Mouse (Mus musculus): ENCODE results near the gene Zfp511. TPM values are rescaled to one million over a fixed set of nuclear protein-coding genes. Genes with fewer than 3 reads are reported as not detected.

Gene Zfp511
- polyA plus RNA-seq, 1 experiment from 2014 or later = 52.5 TPM

DNA sequence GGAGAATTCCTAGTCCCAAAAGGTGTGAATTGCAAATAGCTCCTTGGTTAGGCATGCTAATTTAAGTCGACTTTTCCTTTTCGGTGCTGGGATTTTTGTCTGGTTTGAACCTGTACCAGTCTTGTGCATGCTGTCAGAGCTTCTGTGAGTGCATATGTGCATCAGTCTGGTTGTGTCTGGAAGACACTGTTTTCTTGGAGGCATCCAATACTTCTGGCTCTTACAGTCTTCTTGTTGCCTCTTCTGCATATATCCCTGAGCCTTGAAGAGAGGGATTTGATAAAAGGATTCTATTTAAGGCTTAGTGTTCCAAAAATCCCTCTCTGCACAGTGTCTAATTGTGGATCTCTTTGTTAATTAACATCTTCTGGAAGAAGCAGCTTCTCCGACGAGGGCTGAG is 17.9 kb downstream of the Zfp511 start:
- no peak for ATAC-seq (ENCODE audit: low FRiP score)
- H3K4me2 ChIP-seq = no peak overlapping the region
- H3K9me3 ChIP-seq = no peaks in the 10 kb centered on the region
- 84% methylated on average over 4 of the region's 4 CpGs for WGBS
- H3K27me3 ChIP-seq = peaks cover 42% of the 10 kb centered on the region
- no peak overlapping the region for H3K27ac ChIP-seq
- peaks cover 47% of the 10 kb centered on the region for H3K4me1 ChIP-seq (replicated peaks)
- no peak overlapping the region for H3K4me3 ChIP-seq
- no peak overlapping the region for H3K9ac ChIP-seq
- H3K36me3 ChIP-seq = no peaks in the 10 kb centered on the region

DNA sequence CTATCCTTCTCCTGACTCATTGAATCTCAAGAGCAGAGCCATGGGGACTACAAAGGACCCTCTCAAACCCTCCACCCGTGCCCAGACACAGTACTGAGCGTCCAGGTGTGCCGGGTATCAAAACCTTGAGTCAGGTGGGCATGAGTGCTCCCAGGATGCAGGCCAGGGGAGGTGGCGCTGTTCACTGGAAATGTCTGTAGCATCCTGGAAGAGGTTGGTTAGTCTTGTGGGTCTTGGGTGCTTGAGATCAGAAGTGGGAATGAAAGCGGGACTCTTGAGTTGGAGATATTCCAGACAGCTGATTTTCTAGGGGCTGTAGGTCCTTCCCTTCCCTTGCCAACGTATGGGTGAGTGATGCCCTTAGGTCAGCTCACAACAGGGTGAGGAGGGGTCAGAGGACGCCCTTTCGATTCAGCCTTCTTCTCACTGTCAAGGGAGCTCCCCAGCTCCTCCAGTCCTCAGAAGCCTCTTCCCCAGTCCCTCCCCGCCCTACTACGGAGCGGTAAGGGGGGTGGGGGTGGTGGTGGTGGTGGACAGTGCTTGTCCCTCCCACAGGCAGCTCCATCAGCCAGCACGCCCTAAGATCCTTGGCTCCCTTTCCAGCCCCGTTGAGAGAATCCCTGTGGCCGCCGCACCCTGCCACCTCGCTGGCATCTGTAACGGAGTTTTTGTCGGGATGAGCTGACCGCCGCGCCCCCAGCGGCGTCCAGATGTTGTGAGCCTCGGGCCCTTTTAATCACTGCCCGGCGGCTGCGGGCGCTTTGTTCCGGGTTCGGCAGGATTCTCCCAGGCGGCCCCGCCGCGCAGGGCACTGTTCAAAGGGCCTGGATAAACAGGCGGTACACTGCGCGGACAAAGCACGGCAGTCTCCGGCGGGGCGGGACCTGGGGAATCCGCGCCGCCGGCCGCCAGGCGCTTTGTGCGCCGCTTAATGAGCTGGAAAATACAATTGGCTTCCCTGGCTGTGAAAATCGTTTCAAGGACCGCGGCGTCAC is 21.5 kb downstream of the Zfp511 start:
- peaks cover 64% of the 10 kb centered on the region for H3K4me1 ChIP-seq (replicated peaks)
- no peaks in the 10 kb centered on the region for H3K36me3 ChIP-seq
- peak overlapping the region; percentile 85 for H3K9ac ChIP-seq
- H3K4me3 ChIP-seq = peak overlapping the region; percentile 51
- H3K27ac ChIP-seq = peak overlapping the region; percentile 96
- ATAC-seq (ENCODE audit: low FRiP score) = peak; percentile 74
- H3K9me3 ChIP-seq = no peaks in the 10 kb centered on the region
- peak overlapping the region; percentile 74 for H3K4me2 ChIP-seq
- WGBS = 2% methylated on average over 53 of the region's 53 CpGs
- peaks cover 26% of the 10 kb centered on the region for H3K27me3 ChIP-seq

DNA sequence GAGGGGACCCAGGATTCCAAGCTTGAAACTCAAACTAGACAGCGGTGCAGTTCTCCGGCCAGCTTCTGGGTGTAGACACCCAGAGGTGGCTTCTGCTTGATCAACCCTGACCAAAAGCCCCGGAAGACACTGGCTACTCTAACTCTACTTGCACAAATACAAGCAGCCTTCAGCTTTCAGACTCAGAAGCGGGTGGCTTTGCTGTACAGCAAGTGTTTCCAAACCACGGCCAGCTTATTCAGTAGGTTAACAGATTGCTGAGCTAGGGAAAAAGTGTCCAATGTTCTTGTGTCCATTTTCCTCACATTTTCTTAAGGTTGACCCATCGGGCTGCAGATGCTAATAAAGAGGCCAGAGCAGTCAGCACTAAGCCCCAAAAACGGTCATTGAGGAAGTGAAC is 22.3 kb downstream of the Zfp511 start:
- ATAC-seq (ENCODE audit: low FRiP score) = 0 out of 2 replicates have a peak, but pooled peaks have one; percentile 2
- peak overlapping the region; percentile 51 for H3K4me3 ChIP-seq
- no peaks in the 10 kb centered on the region for H3K9me3 ChIP-seq
- WGBS = 6% methylated on average over 7 of the region's 7 CpGs
- peak overlapping the region; percentile 74 for H3K4me2 ChIP-seq
- H3K9ac ChIP-seq = peak overlapping the region; percentile 85
- peak overlapping the region; percentile 96 for H3K27ac ChIP-seq
- H3K4me1 ChIP-seq (replicated peaks) = peaks cover 66% of the 10 kb centered on the region
- no peaks in the 10 kb centered on the region for H3K36me3 ChIP-seq
- peaks cover 21% of the 10 kb centered on the region for H3K27me3 ChIP-seq

DNA sequence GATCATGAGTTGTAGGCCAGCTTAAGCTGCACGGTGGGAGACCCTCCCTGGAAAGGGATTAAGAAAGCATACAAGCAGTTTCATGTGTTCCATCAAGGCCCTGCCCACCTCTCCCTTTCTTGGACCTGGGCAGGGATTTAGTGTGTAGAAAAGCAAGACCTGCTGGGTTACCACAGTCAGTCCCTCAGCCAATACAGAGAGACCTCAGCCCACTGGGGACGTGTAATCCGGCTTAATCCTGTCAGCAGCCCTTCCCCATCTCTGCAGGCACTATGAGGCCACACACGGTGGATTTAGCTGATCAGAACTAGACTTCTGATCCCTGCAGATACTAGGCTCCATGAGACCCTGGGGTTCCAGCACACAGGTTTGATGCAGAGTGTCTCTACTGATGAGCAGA is 23.4 kb downstream of the Zfp511 start:
- peaks cover 31% of the 10 kb centered on the region for H3K27me3 ChIP-seq
- peak overlapping the region; percentile 13 for H3K4me2 ChIP-seq
- WGBS = 17% methylated on average over 4 of the region's 4 CpGs
- no peak overlapping the region for H3K27ac ChIP-seq
- H3K36me3 ChIP-seq = no peaks in the 10 kb centered on the region
- H3K4me1 ChIP-seq (replicated peaks) = peaks cover 66% of the 10 kb centered on the region
- no peak for ATAC-seq (ENCODE audit: low FRiP score)
- no peak overlapping the region for H3K4me3 ChIP-seq
- H3K9ac ChIP-seq = no peak overlapping the region; the same call in 1 of the 2 replicates
- H3K9me3 ChIP-seq = no peaks in the 10 kb centered on the region

DNA sequence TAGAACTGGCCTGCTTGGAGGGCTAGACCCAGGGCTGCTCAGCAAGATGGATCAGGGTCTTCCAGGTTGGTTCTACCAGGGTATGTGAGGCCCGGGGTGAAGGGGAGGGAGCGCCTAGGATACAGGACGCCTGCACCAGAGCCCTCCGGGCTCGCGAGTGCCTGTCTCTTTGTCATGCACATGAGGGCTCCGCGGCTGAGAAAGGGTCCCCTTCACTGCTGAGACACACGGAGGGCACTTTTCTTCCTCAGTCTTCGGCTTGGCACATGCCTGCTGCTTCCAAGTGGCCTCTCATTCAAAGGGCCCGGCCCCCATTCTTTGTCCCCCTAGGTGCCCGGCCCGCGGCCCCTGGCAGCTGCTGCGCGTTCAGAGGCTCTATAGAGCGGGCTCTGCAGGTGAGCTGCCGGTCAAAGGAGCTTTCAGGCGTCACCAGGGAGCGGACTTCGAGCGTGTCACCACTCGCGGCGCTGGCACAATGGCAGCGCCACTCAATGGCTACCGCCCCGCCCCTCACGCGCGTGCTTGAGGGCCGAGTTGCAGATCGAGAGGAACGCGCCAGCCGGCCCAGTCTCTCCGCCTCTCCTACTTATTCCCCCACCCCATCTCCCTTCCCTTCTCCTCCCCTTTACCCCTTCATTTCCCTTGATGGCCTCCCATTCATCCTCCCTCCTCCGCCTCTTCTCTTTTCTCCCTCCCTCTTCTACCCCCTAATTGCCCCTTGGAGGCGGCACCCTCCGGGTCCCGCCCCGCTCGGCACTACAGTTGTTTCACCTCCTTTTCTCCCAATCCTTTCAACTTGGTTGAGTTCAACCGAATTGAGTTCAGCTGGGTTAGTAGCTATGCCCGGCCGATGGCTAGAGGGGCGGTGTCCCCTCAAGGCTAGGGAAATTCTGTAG is 25.0 kb downstream of the Zfp511 start:
- peaks cover 65% of the 10 kb centered on the region for H3K4me1 ChIP-seq (replicated peaks)
- WGBS = under 1% methylated on average over 47 of the region's 47 CpGs

DNA sequence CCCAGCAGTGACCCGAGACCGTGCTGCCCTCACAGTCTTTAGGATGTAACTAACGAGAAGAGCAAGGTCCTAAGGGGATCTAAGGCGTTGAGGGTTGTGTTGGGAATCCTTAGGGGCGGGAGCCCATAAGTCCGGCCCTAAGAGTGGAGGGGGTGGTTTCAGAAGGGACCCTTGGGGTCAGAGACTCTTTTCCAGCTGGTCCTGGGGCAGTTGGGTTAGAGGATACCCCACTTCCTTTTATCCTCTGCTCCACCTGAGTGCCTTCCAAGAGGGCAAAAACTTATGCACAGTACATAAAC is 25.6 kb downstream of the Zfp511 start:
- 2% methylated on average over 6 of the region's 6 CpGs for WGBS
- Histone ChIP-seq H3K4me2 (peak overlapping the region; percentile 73), H3K27me3 (peaks cover 40% of the 10 kb centered on the region), H3K9ac (peak overlapping the region; percentile 72), H3K4me3 (peak overlapping the region; percentile 36), H3K9me3 (no peaks in the 10 kb centered on the region), H3K27ac (peak overlapping the region; percentile 14; the same call in 1 of the 2 replicates), H3K36me3 (no peaks in the 10 kb centered on the region), H3K4me1 (replicated peaks) (peaks cover 60% of the 10 kb centered on the region)
- ATAC-seq (ENCODE audit: low FRiP score) = no peak

More for the DNA sequence above, 25.0 kb downstream of the Zfp511 start:
- H3K36me3 ChIP-seq = no peaks in the 10 kb centered on the region
- peak; percentile 46 for ATAC-seq (ENCODE audit: low FRiP score)
- H3K4me3 ChIP-seq = peak overlapping the region; percentile 36
- H3K27ac ChIP-seq = peak overlapping the region; percentile 69
- H3K4me2 ChIP-seq = peak overlapping the region; percentile 73
- H3K9ac ChIP-seq = peak overlapping the region; percentile 72
- H3K9me3 ChIP-seq = no peaks in the 10 kb centered on the region
- H3K27me3 ChIP-seq = peaks cover 40% of the 10 kb centered on the region

DNA sequence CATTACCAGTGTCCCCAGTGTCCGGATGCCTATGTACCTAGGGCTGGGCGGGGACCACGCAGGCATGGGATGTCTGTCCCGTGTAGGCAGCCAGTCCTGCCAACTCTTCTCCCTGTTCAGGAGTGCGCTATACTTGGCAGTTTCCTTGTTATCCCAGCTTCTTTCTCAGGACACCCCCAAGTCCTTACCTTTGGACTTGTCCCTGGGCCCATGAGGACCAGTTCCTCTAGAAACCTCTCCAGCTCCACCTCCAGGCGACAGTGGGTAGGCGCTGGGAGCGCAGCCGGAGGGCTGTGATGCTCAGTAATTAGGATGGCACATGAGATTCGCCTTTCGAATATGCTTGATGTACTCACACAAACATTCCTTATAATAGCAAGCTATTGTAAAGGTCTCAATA is 26.1 kb downstream of the Zfp511 start:
- Histone ChIP-seq H3K9ac (no peak overlapping the region), H3K27ac (peak overlapping the region; percentile 14; the same call in 1 of the 2 replicates), H3K4me2 (peak overlapping the region; percentile 73; the same call in 1 of the 2 replicates), H3K4me3 (no peak overlapping the region), H3K9me3 (no peaks in the 10 kb centered on the region), H3K4me1 (replicated peaks) (peaks cover 56% of the 10 kb centered on the region), H3K27me3 (peaks cover 40% of the 10 kb centered on the region), H3K36me3 (no peaks in the 10 kb centered on the region)
- ATAC-seq (ENCODE audit: low FRiP score) = no peak; the same call in 1 of the 2 replicates
- 7% methylated on average over 11 of the region's 11 CpGs for WGBS

DNA sequence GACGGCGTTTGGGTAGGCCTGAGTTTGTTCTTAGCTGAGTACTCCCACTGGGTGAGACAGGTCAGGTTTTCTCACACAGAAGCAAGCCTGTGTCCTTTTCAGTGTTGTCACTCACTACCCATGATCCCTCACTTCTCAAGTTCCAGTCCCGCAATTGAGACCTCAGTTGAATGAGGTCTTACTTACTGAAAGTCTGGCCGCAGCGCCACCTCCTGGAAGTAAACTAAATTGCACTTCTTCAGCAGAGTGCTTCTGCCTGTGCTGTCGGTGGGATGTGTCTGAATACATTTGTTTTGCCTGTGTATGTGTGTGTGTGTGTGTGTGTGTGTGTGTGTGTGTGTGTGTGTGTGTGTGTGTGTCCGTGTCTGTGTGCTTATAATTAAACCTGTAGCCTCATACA is 26.9 kb downstream of the Zfp511 start:
- 18% methylated on average over 7 of the region's 7 CpGs for WGBS
- no peak overlapping the region for H3K27ac ChIP-seq
- peaks cover 43% of the 10 kb centered on the region for H3K27me3 ChIP-seq
- no peak for ATAC-seq (ENCODE audit: low FRiP score)
- H3K4me1 ChIP-seq (replicated peaks) = peaks cover 48% of the 10 kb centered on the region
- no peak overlapping the region for H3K4me3 ChIP-seq
- no peaks in the 10 kb centered on the region for H3K36me3 ChIP-seq
- no peak overlapping the region for H3K9ac ChIP-seq
- H3K4me2 ChIP-seq = no peak overlapping the region
- H3K9me3 ChIP-seq = no peaks in the 10 kb centered on the region

DNA sequence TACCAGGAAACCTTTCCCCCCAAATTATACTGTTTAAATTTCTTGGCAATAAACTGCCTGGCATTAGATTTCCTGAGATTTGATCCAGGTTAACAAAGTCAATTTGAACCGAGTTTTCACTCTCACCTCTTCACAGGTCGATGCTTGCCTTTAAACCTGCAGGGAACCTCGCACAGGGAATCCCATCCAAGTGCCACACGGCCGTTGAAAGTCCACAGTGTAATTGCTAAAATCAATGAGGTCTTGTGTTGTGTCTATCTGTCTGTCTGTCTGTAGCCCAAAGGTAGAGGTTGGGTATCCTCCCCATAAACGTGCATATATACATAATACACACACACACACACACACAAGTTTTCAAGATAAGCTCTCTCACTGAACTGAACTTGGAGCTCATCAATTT is 31.2 kb downstream of the Zfp511 start:
- Histone ChIP-seq H3K4me3 (no peak overlapping the region), H3K4me1 (replicated peaks) (peaks cover 5% of the 10 kb centered on the region; the same call in 1 of the 2 replicates), H3K36me3 (peaks cover 26% of the 10 kb centered on the region), H3K27ac (no peak overlapping the region), H3K27me3 (peaks cover 51% of the 10 kb centered on the region), H3K4me2 (no peak overlapping the region), H3K9ac (no peak overlapping the region), H3K9me3 (no peaks in the 10 kb centered on the region)
- ATAC-seq (ENCODE audit: low FRiP score) = no peak
- WGBS = 73% methylated on average over 6 of the region's 6 CpGs

DNA sequence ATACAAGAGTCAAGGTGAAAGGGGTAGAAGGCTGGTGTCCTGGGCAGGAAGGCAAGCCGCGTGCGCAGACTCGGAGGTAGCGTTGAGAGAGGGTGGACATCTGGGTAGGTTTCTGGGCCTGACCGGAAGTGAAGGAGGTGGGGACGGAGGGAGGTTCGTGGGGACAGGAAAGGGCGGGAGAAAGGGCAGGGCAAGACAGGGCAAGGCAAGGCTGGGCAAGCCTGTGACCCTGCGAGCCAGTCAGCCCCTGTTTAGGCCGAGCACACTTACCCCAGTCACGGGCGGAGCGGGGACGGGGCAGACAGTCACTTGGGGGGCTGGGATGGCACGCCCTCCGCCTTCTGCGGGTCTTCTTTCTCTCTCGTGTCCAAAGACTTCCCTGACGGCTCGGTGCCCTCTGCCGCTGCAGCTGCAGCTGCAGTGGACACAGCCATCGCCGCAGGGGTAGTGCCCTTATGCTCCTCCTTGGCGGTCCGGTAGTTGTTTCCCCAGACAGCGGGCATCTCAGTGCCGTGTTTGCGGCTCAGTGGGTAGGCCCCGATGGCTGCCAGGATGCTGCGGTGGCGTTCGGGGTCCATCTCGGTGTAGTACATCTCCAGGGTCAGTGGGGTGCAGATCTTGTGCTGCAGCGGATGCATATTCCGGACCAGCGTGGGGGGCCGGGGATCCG is 34.0 kb downstream of the Zfp511 start:
- H3K9ac ChIP-seq = peak overlapping the region; percentile 26; the same call in 1 of the 2 replicates
- no peaks in the 10 kb centered on the region for H3K9me3 ChIP-seq
- ATAC-seq (ENCODE audit: low FRiP score) = no peak
- no peak overlapping the region for H3K27ac ChIP-seq
- H3K4me1 ChIP-seq (replicated peaks) = no peaks in the 10 kb centered on the region
- peak overlapping the region; percentile 17; the same call in 1 of the 2 replicates for H3K4me3 ChIP-seq
- peak overlapping the region; percentile 38 for H3K4me2 ChIP-seq
- WGBS = 40% methylated on average over 39 of the region's 39 CpGs
- H3K27me3 ChIP-seq = peaks cover 44% of the 10 kb centered on the region
- H3K36me3 ChIP-seq = peaks cover 43% of the 10 kb centered on the region

DNA sequence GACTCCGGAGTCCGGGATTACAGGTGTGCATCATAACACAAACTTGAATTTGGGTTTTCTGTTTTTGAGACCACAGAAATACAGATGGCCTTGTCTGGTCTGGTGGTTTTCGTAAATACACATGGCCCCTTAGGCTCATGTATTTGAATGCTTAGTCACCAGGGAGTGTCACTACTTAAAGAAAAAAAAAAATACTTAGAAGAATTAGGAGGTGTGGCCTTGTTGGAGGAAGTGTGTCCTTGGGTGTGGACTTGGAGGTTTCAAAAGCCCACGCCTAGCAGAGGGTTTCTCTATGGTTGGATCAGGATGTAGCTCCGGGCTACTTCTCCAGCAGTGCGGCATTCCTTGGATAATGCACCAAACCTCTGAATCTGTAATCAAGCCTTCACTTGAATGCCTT is 41.5 kb downstream of the Zfp511 start:
- Histone ChIP-seq H3K9me3 (no peaks in the 10 kb centered on the region), H3K9ac (peak overlapping the region; percentile 19; the same call in 1 of the 2 replicates), H3K4me3 (no peak overlapping the region), H3K4me1 (replicated peaks) (peaks cover 32% of the 10 kb centered on the region), H3K27ac (no peak overlapping the region), H3K36me3 (peaks cover 14% of the 10 kb centered on the region), H3K4me2 (no peak overlapping the region), H3K27me3 (peaks cover 10% of the 10 kb centered on the region)
- WGBS = 82% methylated on average over 6 of the region's 6 CpGs
- no peak for ATAC-seq (ENCODE audit: low FRiP score)

All from hindbrain, embryonic 13.5 days (tissue).